Mouse (Mus musculus): ENCODE measurements around the gene Itga10.

DNA sequence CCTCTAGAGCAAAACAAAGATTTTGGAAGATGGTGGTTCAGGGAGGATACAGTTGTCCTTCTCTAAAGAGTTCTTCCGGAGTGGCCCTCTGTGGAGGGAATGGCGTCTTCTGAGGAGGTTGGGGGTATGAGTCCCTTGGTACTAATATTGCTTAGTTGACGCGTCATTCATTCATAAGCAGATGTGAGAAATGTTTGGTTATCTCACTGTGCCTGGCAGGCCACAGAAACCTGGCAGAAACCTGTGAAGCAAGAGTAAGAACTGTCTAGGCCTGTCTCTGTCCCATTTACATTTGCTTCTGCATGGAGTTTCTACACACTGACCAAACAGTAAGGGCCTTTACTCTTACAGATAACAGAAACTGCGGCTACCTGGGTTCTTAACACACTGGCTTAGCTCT lies 26.1 kb downstream of the Itga10 start:
- no peak for TF ChIP-seq CTCF (IDR thresholded peaks at IDR 0.05; ENCODE audit: borderline replicate concordance, insufficient read depth, low read depth, low read length)
- TF ChIP-seq POLR2A (IDR thresholded peaks at IDR 0.05; ENCODE audit: borderline replicate concordance, insufficient read depth, low read length): no peak
